Mouse (Mus musculus) T-helper 2 cell (primary cell): Measurements from ENCODE around the gene Mrpl12.

ENCODE experiments used
- in situ Hi-C: fragments of 300-600 bp; cut with MboI, MseI; formaldehyde crosslinking; loops from one replicate; pipeline ENCODE4 v1.15.1; 2025; ENCODE audit warnings: high pct_unique_total_duplicates

Gene Mrpl12

GRCm38 (mm10) chr11:120508290-120508870 is 24.0 kb downstream of the Mrpl12 start:
- in situ Hi-C loops = no loop called here

GRCm38 (mm10) chr11:120509940-120510339 is 25.5 kb downstream of the Mrpl12 start:
- in situ Hi-C loops = loop anchor here (5.0 kb wide), 1 partner anchor 52 kb away; no protein-coding TSS in a partner anchor

DNA sequence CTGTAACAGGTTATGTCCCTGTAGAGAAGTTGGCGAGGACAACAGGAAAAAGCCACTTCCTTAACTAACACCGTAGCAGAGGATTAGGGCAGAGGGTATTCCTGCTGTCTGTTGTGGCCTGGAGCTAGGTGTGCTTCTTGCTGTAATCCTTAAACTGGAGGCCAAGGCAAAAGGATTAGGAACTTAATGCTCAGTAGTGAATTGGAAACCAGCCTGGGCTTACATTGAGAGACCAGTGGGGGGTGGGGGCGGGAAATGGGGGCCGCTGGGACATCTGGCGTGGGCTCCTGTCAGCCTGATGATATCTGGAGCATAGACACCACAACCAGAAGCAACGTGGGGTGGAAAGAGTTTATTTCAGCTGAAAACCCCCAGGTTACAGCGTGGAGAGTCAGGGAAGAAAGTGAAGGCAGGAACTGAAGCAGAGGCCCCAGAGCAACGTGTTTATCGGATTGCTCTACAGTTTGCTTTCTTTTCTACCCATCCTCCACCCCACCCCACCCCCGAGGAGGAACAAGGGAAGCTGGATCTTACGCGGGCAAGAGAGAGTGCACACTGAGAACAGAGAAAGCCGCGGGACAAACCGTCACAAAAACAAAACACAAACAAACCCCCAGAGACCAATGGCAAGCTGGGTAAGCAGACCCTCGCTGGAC is 26.1 kb downstream of the Mrpl12 start:
- in situ Hi-C loops = loop anchor here (5.0 kb wide), 1 partner anchor 52 kb away; no protein-coding TSS in a partner anchor

DNA sequence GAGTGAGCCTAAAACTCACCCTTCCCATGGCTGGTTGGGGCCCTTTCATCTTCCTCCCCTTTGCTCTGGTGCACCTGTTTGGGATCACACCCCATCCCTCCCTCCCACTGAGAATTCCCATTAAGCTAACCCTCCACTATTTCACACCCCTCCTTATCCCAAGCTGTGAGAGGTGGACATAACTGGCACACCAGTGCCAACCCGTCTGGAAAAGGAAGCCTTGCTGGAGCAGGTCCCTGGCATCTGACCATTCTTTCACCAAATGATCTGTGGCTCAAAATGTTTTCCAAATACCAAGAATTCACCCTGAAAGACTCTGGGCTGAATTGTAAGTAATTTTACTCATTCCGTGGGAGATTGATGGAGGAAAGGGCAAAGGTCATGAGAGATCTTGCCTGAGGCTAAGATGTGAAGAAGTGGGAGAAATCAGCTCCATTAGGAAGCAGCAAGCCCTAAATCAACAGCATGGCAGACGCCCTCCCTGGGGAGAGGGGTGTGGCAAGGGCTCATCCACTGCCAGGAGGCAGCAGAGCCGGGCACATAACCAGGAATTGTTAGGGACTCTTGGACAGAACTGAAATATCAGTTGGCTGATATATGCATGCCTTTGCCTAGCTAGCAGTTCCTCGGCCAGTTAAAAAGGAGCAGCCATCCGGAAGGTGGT is 28.5 kb downstream of the Mrpl12 start:
- in situ Hi-C loops = loop anchor here (5.0 kb wide), 1 partner anchor 49 kb away; no protein-coding TSS in a partner anchor

- in situ Hi-C loops = loop anchor here (5.0 kb wide), 1 partner anchor 48 kb away; no protein-coding TSS in a partner anchor
These were observed 29.8 kb downstream of the Mrpl12 start for GRCm38 (mm10) chr11:120514262-120514661.

- in situ Hi-C loops = no loop called here
These were observed 31.2 kb downstream of the Mrpl12 start for GRCm38 (mm10) chr11:120515611-120516010.

- in situ Hi-C loops = no loop called here
These were observed 32.7 kb downstream of the Mrpl12 start for GRCm38 (mm10) chr11:120517147-120517546.

DNA sequence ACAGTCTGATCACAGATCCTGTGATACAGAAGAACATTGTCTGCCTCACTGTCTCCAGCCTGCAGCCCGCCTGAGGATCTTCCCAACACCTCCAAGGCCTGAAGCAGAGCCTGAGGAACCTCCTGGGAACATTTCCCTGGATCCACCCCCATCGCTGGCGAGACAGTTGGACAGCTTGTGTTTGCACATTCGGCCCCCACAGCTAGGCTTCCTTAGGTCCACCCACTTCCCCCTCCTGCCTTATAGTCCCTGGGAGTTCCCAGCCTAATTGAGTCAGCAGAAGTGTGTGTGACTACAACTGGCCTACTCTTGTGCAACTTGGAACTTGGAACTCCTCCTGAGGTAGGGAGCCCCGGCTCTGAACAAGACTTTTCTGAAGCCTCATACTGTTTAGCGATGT is 33.6 kb downstream of the Mrpl12 start:
- in situ Hi-C loops = no loop called here

DNA sequence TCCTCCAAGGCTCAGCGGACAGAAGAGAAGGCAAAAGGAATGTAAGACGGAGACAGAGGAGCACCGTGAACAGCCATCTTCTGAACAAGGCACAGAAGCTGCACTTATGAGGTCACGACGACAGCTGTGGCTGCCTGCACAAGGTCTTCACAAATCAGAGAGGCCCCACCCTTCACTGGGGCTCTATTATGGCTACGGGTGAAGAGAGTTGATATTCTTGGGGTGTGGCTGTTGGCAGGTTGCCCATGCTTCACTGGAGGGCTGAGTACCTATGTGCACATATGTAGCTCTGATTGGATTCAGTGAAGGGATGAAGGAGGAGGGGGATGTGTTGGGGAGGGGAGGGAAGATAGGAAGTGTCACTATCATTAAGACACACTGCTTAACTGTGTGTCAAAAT is 34.1 kb downstream of the Mrpl12 start:
- in situ Hi-C loops = no loop called here

DNA sequence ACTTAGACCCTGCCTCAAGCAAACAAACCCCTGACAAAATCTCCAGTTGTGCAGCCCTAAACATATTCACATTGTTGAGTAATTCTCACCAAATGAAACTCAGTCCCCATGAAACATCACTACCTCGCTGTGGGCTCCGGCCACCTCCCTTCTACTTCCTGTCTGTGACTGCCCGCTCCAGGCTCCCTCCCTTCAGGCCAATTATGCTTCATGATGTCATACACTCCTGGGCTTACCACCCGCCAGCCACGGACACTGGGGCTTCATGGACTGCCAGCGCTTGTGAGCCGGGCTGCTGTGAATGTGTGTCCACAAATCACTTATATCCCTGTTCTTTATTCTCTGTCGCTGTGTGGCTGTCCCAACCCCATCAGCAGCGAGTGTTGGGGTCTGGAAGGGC is 35.3 kb downstream of the Mrpl12 start:
- in situ Hi-C loops = no loop called here

DNA sequence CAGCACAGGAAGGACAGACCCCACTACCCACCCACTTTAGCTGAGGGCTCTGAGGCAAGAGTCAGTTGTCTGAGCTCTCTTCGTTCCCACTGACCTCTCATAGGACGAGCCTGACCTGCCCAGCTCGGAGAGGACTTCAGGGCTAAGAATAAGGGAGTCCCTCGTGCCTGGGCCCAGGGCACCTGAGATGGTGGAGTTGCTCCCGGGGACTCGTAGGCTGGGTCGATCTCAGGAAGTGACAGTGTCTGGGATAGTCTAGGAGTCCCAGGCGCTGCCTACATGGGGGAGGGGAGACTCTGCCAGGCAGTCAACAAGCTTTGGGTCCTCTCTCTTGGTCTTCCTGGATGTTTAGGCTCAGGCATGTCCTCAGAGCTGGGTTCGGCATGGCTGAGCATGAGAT is 36.1 kb downstream of the Mrpl12 start:
- in situ Hi-C loops = no loop called here

DNA sequence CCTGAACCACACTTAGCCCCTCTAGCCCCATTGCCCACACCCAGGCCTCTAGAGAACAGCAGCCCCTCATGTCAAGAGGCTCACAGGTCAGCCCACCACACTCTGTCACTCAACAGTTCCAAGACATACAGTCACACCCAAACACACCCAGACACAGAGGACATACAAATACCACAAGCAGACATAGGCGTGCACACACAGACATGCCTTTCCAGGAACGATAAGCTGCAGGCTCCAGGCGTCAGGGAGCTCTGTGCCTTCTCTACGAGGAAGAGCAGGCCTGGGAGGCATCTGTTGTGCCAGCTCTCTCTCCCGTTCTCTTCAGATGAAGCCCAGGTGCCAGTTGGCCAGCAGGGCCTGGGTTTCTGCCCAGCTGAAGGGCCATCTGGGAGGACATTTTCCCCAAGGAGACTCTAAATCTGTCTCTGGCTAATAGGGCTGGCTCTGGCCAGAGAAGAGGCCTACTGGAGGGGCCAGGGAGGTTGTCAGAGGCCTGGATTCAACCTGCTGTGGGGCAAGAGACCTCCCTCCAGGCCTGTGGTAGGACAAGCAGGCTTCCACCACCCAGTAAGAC is 36.6 kb downstream of the Mrpl12 start:
- in situ Hi-C loops = no loop called here

DNA sequence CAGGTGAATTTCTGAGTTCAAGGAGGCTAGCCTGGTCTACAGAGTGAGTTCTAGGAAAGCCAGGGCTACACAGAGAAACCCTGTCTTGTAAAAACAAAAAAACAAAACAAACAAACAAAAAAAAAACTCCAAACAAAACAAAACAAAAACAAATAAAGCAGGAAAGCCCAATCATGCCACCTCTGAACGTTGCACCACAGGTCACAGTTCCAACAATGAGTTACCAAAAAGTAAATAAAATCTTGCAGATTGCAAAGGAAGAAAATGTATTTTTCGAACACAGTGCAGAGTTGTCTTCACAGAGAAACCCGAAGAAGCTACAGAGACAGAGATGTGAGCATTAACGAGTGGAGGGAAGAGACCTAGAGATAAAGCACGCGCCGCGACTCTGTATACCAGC is 38.2 kb downstream of the Mrpl12 start:
- in situ Hi-C loops = no loop called here

- in situ Hi-C loops = no loop called here
These were observed 41.5 kb downstream of the Mrpl12 start for GRCm38 (mm10) chr11:120525959-120526358.

GRCm38 (mm10) chr11:120527690-120528354 is 43.4 kb downstream of the Mrpl12 start:
- in situ Hi-C loops = no loop called here

DNA sequence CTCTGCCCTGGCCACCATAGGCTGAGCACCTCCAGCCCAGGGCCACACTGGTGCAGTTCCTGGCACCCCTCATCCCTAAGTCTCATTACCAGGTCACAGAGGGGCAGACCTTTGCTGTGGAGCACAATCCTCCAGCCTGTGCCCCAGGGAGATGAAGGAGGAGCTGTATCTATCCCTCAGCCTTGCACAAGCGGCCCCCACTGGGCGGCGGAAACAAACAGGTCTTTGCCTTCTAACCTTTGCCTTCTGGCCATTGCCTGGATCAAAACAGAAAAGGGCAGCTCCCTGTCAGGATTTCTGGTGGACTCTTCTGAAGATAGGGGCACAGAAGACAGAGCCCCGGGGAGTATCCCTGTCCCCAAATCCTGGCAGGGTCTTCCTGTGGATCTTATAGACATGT is 44.5 kb downstream of the Mrpl12 start:
- in situ Hi-C loops = no loop called here

DNA sequence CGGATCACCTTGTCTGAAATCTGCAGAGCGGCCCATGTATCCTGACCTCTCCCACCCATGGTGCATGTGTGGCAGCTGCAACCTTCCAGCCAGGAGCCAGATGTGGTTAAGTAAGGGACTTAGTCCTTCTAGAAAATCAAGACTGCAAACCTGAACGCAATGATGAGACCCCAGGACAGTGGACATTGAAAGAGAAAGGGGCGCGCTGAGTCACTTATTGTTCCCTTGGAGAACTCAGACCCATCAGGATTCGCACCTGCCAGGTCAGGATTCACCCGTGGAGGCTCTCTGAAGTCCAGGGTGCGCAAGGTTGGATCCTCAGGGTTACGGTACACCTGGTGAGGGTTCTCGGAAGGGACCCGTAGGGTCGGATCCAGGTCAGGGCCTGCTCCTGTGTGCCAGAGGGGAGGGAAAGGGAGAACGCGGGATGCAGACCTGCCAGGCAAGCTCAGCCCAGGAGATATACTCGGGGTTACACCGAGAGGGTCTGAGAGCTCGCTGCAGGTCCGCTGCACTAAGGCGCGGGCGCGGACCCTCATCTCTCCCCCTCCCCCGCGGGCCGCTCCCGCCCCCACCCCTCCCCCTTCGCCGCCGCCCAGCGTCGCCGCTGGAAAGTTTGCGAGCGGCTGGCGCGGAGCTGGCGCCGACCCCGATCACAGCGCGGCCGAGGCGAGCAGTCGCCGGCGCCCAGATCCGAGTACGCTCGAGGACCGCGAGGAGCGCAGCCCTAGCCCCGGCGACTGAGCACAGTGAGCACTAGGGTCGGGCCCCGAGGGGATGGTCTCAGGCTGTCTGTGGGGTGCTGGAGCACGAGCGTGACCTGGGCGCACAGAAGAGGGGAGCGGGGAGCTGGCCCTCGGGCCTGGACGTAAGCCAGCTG is 45.9 kb downstream of the Mrpl12 start, which contains the start of gene Gcgr:
TSS of gene Gcgr (plus strand) at position 615 of the 880 bp plus-strand sequence.
- in situ Hi-C loops = no loop called here

GRCm38 (mm10) chr11:120531646-120532045 is 47.2 kb downstream of the Mrpl12 start:
- in situ Hi-C loops = no loop called here

DNA sequence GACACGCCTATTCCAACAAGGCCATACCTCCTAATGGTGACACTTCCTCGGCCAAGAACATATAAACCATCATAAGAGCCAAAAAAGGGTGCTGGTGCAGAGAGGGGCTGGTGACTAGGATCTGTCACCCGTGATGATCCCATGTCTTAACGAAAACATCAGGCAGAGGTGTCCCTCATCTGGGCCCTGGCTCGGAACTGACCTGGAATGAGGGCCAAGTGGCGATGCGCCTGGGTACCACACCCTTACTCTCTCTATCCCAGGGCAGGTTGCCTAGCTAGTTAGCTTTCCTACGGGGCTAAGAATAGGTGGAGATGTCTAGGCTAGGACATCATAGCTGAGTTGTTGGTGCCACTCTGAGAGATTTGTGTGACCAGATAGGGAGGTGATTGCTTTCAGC is 49.7 kb downstream of the Mrpl12 start:
- in situ Hi-C loops = no loop called here

- in situ Hi-C loops = no loop called here
These were observed 50.7 kb downstream of the Mrpl12 start for GRCm38 (mm10) chr11:120535145-120535544.

GRCm38 (mm10) chr11:120535804-120536203 is 51.4 kb downstream of the Mrpl12 start:
- in situ Hi-C loops = no loop called here
